Mouse (Mus musculus) cerebellum, adult 2 months (tissue): Measurements from ENCODE around the gene Zfp334.

ENCODE experiments used
- CTCF ChIP-seq: fragments of 200-500 bp; IDR thresholded peaks from 2 replicates; pipeline ENCODE4 v1.5.1; 2011; ENCODE audit warnings: low read depth, mild to moderate bottlenecking, control low read depth, low read length, moderate library complexity, borderline replicate concordance; ENCODE audit not compliant: insufficient read depth
- POLR2A ChIP-seq: fragments of 200-500 bp; IDR thresholded peaks from 2 replicates; pipeline ENCODE4 v1.6.1; 2011; ENCODE audit warnings: low read length, control low read depth, borderline replicate concordance; ENCODE audit not compliant: insufficient read depth

DNA sequence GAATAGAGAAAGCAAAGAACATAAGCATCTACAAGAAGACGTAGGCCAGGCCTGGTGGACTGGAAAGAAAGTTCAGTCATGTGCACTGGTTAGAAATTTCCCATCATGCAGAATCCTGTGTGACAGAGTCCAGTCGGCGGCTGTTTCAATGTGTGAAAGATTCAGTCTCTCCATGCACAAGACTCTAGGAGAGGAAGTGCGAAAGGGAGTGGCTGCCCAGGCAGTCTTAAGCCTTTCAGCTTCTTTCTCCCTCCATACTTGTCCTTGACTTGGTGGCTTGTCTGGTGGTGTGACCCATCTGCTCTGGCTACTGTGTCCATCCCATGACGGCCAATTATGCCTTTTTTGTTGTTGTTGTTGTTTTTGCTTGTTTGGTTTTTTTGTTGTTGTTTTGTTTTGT, 41.9 kb downstream of the Zfp334 start:
- TF ChIP-seq CTCF (no peak), POLR2A (no peak)
